Mouse (Mus musculus): Measurements from ENCODE around the gene Atp8a1. TPM values are rescaled to one million over a fixed set of nuclear protein-coding genes. Genes with fewer than 3 reads are reported as not detected.

Atp8a1 gene
- polyA plus RNA-seq, 1 experiment from 2014 or later = 5.5 TPM

DNA sequence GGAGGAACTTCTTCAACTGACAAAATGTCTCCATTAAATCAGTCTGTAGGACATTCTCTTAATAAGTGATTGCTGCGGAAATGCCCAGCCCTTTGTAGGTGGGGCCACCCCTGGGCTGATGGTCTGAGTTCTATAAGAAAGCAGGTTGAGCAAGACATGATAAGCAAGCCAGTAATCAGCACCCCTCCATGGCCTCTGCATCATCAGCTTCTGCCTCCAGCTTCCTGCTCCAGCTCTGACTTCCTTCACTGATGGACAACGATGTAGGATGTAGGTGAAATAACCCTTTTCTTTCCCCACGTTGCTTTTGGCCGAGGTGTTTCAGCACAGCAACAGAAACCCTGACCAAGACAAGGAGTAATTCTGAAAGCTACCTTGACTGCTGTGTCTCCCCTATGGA, 198.1 kb downstream of the Atp8a1 start:
- Histone ChIP-seq H3K36me3 (no peaks in the 10 kb centered on the region), H3K9me3 (replicated peaks) (no peaks in the 10 kb centered on the region), H3K27me3 (ENCODE audit: low read depth, poor library complexity, severe bottlenecking) (peaks cover 9% of the 10 kb centered on the region; the same call in 1 of the 2 replicates), H3K4me1 (peaks cover 15% of the 10 kb centered on the region), H3K27ac (no peak overlapping the region), H3K4me3 (no peak overlapping the region)
- no peak for DNase-seq (ENCODE audit: low spot score)
- WGBS = 93% methylated on average over 4 of the region's 4 CpGs

DNA sequence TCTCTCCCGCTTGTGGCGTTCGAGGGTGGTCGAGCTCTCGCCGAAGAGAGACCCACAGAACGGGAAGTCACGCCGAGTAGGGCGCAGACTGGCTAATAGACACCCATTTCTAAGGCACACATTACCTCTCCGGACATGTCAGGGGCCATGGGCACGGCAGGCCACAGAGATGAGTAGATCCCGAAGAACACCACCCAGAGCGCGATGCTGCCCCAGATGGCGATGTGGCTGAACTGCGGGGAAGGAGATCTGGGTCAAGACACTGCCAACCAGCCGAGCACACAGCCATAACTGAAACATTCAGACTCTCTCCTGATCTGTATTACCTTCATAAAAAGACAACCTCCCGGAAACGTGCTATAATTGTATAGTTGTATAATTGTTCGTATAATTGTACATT, 199.7 kb downstream of the Atp8a1 start:
- Histone ChIP-seq H3K9me3 (replicated peaks) (no peaks in the 10 kb centered on the region), H3K36me3 (no peaks in the 10 kb centered on the region), H3K27ac (no peak overlapping the region), H3K4me3 (no peak overlapping the region), H3K4me1 (peaks cover 18% of the 10 kb centered on the region), H3K27me3 (ENCODE audit: low read depth, poor library complexity, severe bottlenecking) (peaks cover 17% of the 10 kb centered on the region; the same call in 1 of the 2 replicates)
- WGBS = 80% methylated on average over 21 of the region's 21 CpGs
- no peak for DNase-seq (ENCODE audit: low spot score)

- H3K27ac ChIP-seq = no peak overlapping the region
- DNase-seq (ENCODE audit: low spot score) = no peak
- H3K9me3 ChIP-seq (replicated peaks) = no peaks in the 10 kb centered on the region
- H3K4me3 ChIP-seq = no peak overlapping the region
- H3K36me3 ChIP-seq = no peaks in the 10 kb centered on the region
- peaks cover 24% of the 10 kb centered on the region for H3K4me1 ChIP-seq
- peaks cover 17% of the 10 kb centered on the region; the same call in 1 of the 2 replicates for H3K27me3 ChIP-seq (ENCODE audit: low read depth, poor library complexity, severe bottlenecking)
- WGBS = 66% methylated on average over 20 of the region's 20 CpGs
Observed at GRCm38 (mm10) chr5:67646756-67647529, 200.3 kb downstream of the Atp8a1 start.

DNA sequence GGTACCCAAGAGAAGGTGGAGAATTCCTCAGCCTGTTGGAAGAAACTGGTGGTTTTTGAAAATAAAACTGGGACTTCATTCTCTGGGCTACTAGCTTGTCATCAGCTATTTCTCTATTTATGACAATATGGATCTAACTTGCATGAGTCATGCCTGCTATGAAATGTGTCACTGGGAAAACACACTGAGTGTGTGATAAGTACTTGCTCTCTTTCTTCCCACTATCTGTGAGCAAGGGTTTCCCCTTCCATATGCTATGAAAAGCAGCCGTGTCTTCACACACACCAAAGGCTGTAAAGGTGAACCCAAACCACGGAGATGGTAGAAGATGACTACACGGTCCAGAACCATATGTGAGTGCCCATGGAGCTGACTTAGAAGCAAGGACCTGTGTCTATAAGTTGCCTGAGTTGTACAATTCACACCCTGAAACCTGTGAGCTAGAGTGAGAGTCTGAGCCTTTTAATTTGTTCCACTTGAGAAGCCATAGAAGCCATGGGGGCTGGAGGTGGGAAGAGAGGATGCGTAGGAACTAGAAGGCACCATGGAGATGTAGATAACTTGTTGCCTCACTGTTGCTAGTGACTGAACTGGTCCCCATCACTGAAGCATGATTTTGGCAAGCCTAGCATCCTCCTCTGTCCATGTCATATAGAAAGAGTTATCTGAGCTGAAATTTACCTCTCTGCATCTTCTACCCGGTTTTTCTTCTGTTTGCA, 203.5 kb downstream of the Atp8a1 start:
- 94% methylated on average over 5 of the region's 5 CpGs for WGBS
- no peak for DNase-seq (ENCODE audit: low spot score)

GRCm38 (mm10) chr5:67641406-67642120, 205.7 kb downstream of the Atp8a1 start:
- H3K4me1 ChIP-seq = peaks cover 58% of the 10 kb centered on the region
- H3K36me3 ChIP-seq = no peaks in the 10 kb centered on the region
- H3K9me3 ChIP-seq (replicated peaks) = no peaks in the 10 kb centered on the region
- H3K27ac ChIP-seq = peak overlapping the region; percentile 59; the same call in 1 of the 2 replicates
- 23% methylated on average over 8 of the region's 8 CpGs for WGBS
- peak; percentile 73 for DNase-seq (ENCODE audit: low spot score)
- H3K4me3 ChIP-seq = peak overlapping the region; percentile 10; the same call in 1 of the 2 replicates
- H3K27me3 ChIP-seq (ENCODE audit: low read depth, poor library complexity, severe bottlenecking) = peaks cover 16% of the 10 kb centered on the region; the same call in 1 of the 2 replicates

More for the DNA sequence above, 203.5 kb downstream of the Atp8a1 start:
- H3K4me3 ChIP-seq = no peak overlapping the region
- H3K27me3 ChIP-seq (ENCODE audit: low read depth, poor library complexity, severe bottlenecking) = peaks cover 10% of the 10 kb centered on the region; the same call in 1 of the 2 replicates
- H3K4me1 ChIP-seq = peaks cover 52% of the 10 kb centered on the region
- H3K36me3 ChIP-seq = no peaks in the 10 kb centered on the region
- no peak overlapping the region for H3K27ac ChIP-seq
- no peaks in the 10 kb centered on the region for H3K9me3 ChIP-seq (replicated peaks)

- peak; percentile 62 for DNase-seq (ENCODE audit: low spot score)
- 40% methylated on average over 8 of the region's 8 CpGs for WGBS
- Histone ChIP-seq H3K4me3 (peak overlapping the region; percentile 16), H3K9me3 (replicated peaks) (no peaks in the 10 kb centered on the region), H3K36me3 (no peaks in the 10 kb centered on the region), H3K27me3 (ENCODE audit: low read depth, poor library complexity, severe bottlenecking) (peaks cover 16% of the 10 kb centered on the region; the same call in 1 of the 2 replicates), H3K27ac (peak overlapping the region; percentile 43; the same call in 1 of the 2 replicates), H3K4me1 (peaks cover 51% of the 10 kb centered on the region)
Observed at GRCm38 (mm10) chr5:67640596-67641312, 206.5 kb downstream of the Atp8a1 start.

DNA sequence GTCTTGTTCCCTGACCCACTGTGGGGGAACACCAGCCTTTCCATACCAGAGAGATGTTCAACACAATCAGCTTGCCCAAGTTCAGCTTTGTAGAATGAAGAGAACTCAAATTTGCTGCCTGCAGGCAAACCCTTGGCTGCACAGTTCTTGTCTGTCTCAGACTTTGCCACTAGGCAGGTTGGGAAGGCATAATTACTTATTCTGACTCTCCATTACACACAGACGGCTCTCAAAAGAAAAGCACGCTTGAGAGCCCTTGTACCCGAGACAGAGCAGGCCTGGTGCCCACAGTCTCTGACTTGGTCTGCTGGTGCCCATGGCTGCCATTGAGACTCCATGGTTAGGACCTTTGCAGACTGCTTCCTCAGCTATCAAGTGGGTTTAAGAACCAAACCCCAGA, 212.9 kb downstream of the Atp8a1 start:
- no peaks in the 10 kb centered on the region for H3K9me3 ChIP-seq (replicated peaks)
- 61% methylated on average over 3 of the region's 3 CpGs for WGBS
- DNase-seq (ENCODE audit: low spot score) = peak; percentile 29
- peaks cover 17% of the 10 kb centered on the region for H3K27me3 ChIP-seq (ENCODE audit: low read depth, poor library complexity, severe bottlenecking)
- no peak overlapping the region for H3K4me3 ChIP-seq
- H3K27ac ChIP-seq = peak overlapping the region; percentile 56; the same call in 1 of the 2 replicates
- peaks cover 36% of the 10 kb centered on the region for H3K4me1 ChIP-seq
- no peaks in the 10 kb centered on the region for H3K36me3 ChIP-seq

DNA sequence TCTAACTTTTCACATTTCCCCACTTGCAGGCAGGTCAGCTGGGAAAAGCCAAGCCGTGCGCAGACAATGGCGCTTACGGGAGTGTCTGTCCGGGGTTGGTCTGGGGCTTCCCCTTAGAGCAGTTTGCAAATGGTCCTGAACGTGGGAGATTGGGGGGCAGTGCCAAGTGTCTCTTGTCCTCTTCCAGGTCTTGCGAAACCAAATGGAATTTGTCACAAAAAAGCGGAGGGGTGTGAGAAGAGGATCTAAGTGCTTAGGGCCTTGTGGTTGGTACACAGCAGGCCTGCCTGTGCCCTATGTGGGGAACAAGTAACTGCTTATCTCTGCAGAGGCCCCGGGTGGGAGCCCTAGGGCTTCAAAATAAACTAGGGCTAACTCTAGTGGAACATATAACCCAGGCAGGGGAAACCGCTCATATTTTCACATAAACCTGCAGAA, 213.4 kb downstream of the Atp8a1 start:
- DNase-seq (ENCODE audit: low spot score) = peak; percentile 40
- H3K4me3 ChIP-seq = no peak overlapping the region
- peaks cover 17% of the 10 kb centered on the region for H3K27me3 ChIP-seq (ENCODE audit: low read depth, poor library complexity, severe bottlenecking)
- H3K36me3 ChIP-seq = no peaks in the 10 kb centered on the region
- WGBS = 20% methylated on average over 10 of the region's 10 CpGs
- H3K4me1 ChIP-seq = peaks cover 31% of the 10 kb centered on the region
- peak overlapping the region; percentile 56; the same call in 1 of the 2 replicates for H3K27ac ChIP-seq
- no peaks in the 10 kb centered on the region for H3K9me3 ChIP-seq (replicated peaks)

GRCm38 (mm10) chr5:67633138-67633782, 214.0 kb downstream of the Atp8a1 start:
- WGBS = 27% methylated on average over 7 of the region's 7 CpGs
- Histone ChIP-seq H3K27me3 (ENCODE audit: low read depth, poor library complexity, severe bottlenecking) (peaks cover 12% of the 10 kb centered on the region), H3K4me1 (peaks cover 25% of the 10 kb centered on the region), H3K4me3 (no peak overlapping the region), H3K9me3 (replicated peaks) (no peaks in the 10 kb centered on the region), H3K27ac (peak overlapping the region; percentile 56; the same call in 1 of the 2 replicates), H3K36me3 (no peaks in the 10 kb centered on the region)
- peak; percentile 27 for DNase-seq (ENCODE audit: low spot score)

GRCm38 (mm10) chr5:67631261-67631660, 216.0 kb downstream of the Atp8a1 start:
- WGBS = 94% methylated on average over 12 of the region's 12 CpGs
- Histone ChIP-seq H3K36me3 (no peaks in the 10 kb centered on the region), H3K4me3 (no peak overlapping the region), H3K4me1 (peaks cover 16% of the 10 kb centered on the region), H3K27ac (no peak overlapping the region), H3K27me3 (ENCODE audit: low read depth, poor library complexity, severe bottlenecking) (peaks cover 11% of the 10 kb centered on the region; the same call in 1 of the 2 replicates), H3K9me3 (replicated peaks) (no peaks in the 10 kb centered on the region)
- peak; percentile 23 for DNase-seq (ENCODE audit: low spot score)

- Histone ChIP-seq H3K36me3 (no peaks in the 10 kb centered on the region), H3K27me3 (ENCODE audit: low read depth, poor library complexity, severe bottlenecking) (peaks cover 11% of the 10 kb centered on the region; the same call in 1 of the 2 replicates), H3K4me3 (no peak overlapping the region), H3K9me3 (replicated peaks) (no peaks in the 10 kb centered on the region), H3K27ac (no peak overlapping the region), H3K4me1 (peaks cover 16% of the 10 kb centered on the region)
- DNase-seq (ENCODE audit: low spot score) = no peak
- WGBS = 93% methylated on average over 6 of the region's 6 CpGs
Observed at GRCm38 (mm10) chr5:67629861-67630260, 217.4 kb downstream of the Atp8a1 start.

Data from limb, embryonic 10.5 days (tissue).